ENCODE assay signal across 8 mouse cellular contexts in the genomic region with DNA sequence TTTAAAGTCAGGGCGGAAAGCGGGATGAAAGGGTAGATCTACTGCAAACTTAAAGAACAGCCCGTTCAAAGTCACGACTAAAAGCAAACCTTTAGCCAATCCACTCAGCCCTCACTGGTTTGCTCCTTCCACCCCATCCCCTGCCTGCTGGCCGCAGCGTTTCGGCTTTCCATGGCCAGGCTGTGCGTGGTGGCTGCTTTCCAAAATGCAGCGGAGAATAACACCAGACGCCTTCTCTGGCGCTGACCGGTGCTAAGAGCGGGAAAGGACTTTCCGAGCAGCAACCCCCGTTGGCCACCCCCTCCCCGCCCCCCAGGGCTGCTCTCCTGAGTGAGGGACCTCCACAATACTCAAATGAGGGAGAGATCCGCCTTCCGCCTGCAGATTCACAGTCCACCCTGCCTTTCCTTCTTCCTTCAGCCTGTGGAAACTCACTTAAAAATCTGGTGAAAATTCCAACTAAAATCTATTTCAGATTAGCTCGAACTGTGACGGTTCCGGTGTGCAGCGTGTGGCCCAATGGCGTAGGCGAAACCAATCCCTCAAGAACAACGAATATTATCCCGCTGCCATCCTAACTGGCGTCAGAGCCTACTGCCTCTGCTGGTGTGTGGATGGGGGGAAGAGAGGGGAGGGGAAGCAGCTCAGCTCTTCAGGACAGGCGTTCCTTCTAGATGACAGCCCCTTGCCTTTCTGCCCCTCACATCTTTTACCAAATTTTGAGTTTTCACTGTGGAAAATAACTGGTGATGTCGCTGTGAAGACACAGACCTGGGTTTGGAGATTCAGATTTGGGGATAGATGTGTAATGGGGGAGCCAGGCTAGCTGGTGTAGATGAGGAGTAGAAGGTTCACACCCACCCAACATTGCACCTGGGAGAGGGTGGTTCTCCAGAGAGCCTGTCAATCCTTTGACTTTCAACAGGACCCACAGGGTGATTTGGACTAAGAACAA. TPM values are rescaled to one million over a fixed set of nuclear protein-coding genes. Genes with fewer than 3 reads are reported as not detected.
DNase-seq lines count a peak whose midpoint lies in the region; ATAC-seq and TF ChIP-seq lines count a peak whose summit lies in the region.

No protein-coding gene starts in this region.

- WGBS in hindbrain, embryonic 15.5 days = 2% methylated on average over 29 of the region's 29 CpGs

- peak overlapping the region; percentile 84 for H3K4me2 ChIP-seq in hindbrain, embryonic 15.5 days

- peak; percentile 87 for DNase-seq in cerebellum, adult 9-10 months
- DNase-seq in layer of hippocampus, postnatal 25 days (ENCODE audit: extremely low spot score in 1 of 2, low spot score in 1 of 2) = peak; percentile 42 to 56
- peak; percentile 29 for DNase-seq in lung, postnatal 14 days
- DNase-seq in right cerebral cortex, postnatal 14 days = peak; percentile 57

- H3K27ac ChIP-seq in hindbrain, embryonic 15.5 days (replicated peaks) = peak overlapping the region; percentile 98

- H3K36me3 ChIP-seq in E14TG2a.4 (ENCODE audit: insufficient read depth, low read length) = no peaks in the 10 kb centered on the region
- H3K36me3 ChIP-seq in hindbrain, embryonic 15.5 days = no peaks in the 10 kb centered on the region

- peak overlapping the region; percentile 51 for H3K9ac ChIP-seq in hindbrain, embryonic 15.5 days

- no peak for TF ChIP-seq CTCF in E14TG2a.4 (conservative IDR thresholded peaks at IDR 0.05; ENCODE audit: low read length)

- H3K9me3 ChIP-seq in E14TG2a.4 (ENCODE audit: low read length) = peaks cover 11% of the 10 kb centered on the region
- no peaks in the 10 kb centered on the region for H3K9me3 ChIP-seq in hindbrain, embryonic 15.5 days

- peak overlapping the region; percentile 83 for H3K4me3 ChIP-seq in E14TG2a.4 (replicated peaks; ENCODE audit: low read length)
- peak overlapping the region; percentile 94 for H3K4me3 ChIP-seq in hindbrain, embryonic 15.5 days

- peaks cover 66% of the 10 kb centered on the region for H3K27me3 ChIP-seq in E14TG2a.4 (ENCODE audit: insufficient read depth, low read length)
- H3K27me3 ChIP-seq in hindbrain, embryonic 15.5 days = no peaks in the 10 kb centered on the region

- peaks cover 20% of the 10 kb centered on the region for H3K4me1 ChIP-seq in E14TG2a.4 (replicated peaks; ENCODE audit: low read depth, low read length)
- H3K4me1 ChIP-seq in hindbrain, embryonic 15.5 days (replicated peaks) = peaks cover 27% of the 10 kb centered on the region

- ATAC-seq in frontal cortex, adult (ENCODE audit: low TSS enrichment) = peak; percentile 44
- ATAC-seq in hindbrain, embryonic 15.5 days (ENCODE audit: low FRiP score, low read depth) = peak; percentile 40
- ATAC-seq in granulocyte monocyte progenitor cell, adult 5-6 weeks (replicated peaks; ENCODE audit: poor library complexity, severe bottlenecking) = no peak

RNA-seq across cellular contexts. Expression of a gene that starts 0.9 kb away (rescaled TPM):
- polyA plus RNA-seq in hindbrain, embryonic 15.5 days (2015; fragmentation: Nextera tagmentation; extraction: Ambion mirVana) = 30.5 and 32.0 TPM in 2 replicates
- 100 to 1,000 TPM; 189 to 204 TPM for total RNA-seq in layer of hippocampus, postnatal 25 days (2021)
- not detected in 2 replicates for total RNA-seq in granulocyte monocyte progenitor cell, adult 5-6 weeks (2014; fragmentation: Nextera tagmentation)
- not detected in 2 replicates for total RNA-seq in granulocyte monocyte progenitor cell, adult 5-6 weeks (2017)

Comparison
In these comparisons a context has a peak if more than half of its experiments do, and no peak if none do; other contexts are left out.
1. DNase-seq: peak in every context shown above with its lines; median percentile 87 in cerebellum, adult 9-10 months; 57 in right cerebral cortex, postnatal 14 days; 49 in layer of hippocampus, postnatal 25 days; 29 in lung, postnatal 14 days.
2. RNA of a gene that starts 0.9 kb away (total RNA-seq): 189 to 204 TPM in layer of hippocampus, postnatal 25 days; not detected in granulocyte monocyte progenitor cell, adult 5-6 weeks; every median in the first group is over 100 times any median in the second.